Mouse (Mus musculus) C2C12 (cell line): Measurements from ENCODE around the gene Syt1.

Source experiments
- CEBPB ChIP-seq: IDR thresholded peaks from one replicate; pipeline ENCODE4 v1.6.1; 2011; ENCODE audit warnings: low read depth, mild to moderate bottlenecking, control low read depth, moderate library complexity
- CTCF ChIP-seq: IDR thresholded peaks from one replicate; pipeline ENCODE4 v1.5.1; 2011; ENCODE audit not compliant: control insufficient read depth, insufficient read depth, insufficient read length
- FOSL1 ChIP-seq: IDR thresholded peaks from one replicate; pipeline ENCODE4 v1.8.0; 2011; ENCODE audit warnings: mild to moderate bottlenecking, low read length; ENCODE audit not compliant: poor library complexity, insufficient read depth, severe bottlenecking
- MAX ChIP-seq: IDR thresholded peaks from one replicate; pipeline ENCODE4 v1.6.1; 2011; ENCODE audit warnings: mild to moderate bottlenecking, control low read depth
- MYOD1 ChIP-seq: IDR thresholded peaks from one replicate; pipeline ENCODE4 v1.6.1; 2011; ENCODE audit warnings: low read depth; ENCODE audit not compliant: control insufficient read depth, insufficient read length
- MYOG ChIP-seq: IDR thresholded peaks from one replicate; pipeline ENCODE4 v1.6.1; 2011; ENCODE audit not compliant: control insufficient read depth, insufficient read length; ENCODE audit errors: extremely low read depth
- USF1 ChIP-seq: IDR thresholded peaks from one replicate; pipeline ENCODE4 v1.6.1; 2011; ENCODE audit warnings: low read depth, mild to moderate bottlenecking, control low read depth, moderate library complexity

- TF ChIP-seq CTCF: no peak
- no peak for TF ChIP-seq USF1
- no peak for TF ChIP-seq MAX
- no peak for TF ChIP-seq MYOD1
- no peak for TF ChIP-seq CEBPB
- no peak for TF ChIP-seq MYOG
- no peak for TF ChIP-seq FOSL1
These were observed 433.2 kb downstream of the Syt1 start for GRCm38 (mm10) chr10:108577611-108578010.
